21 mouse cellular contexts compared by ENCODE assay signal in genomic region chr12:116710716-116711115, GRCm38 (mm10).
DNase-seq lines count a peak whose midpoint lies in the region; ATAC-seq lines count a peak whose summit lies in the region.
"Had no signal": no experiment of that assay in that cellular context is flagged by ENCODE, and none has a peak within 500 bp of the region (broad histone marks: within the 10 kb centered on the region; RNA-seq: fewer than 3 reads in every experiment).

No protein-coding gene starts in this region.

- WGBS in hindbrain, embryonic 11.5 days: 66% methylated on average over 3 of the region's 3 CpGs
- 65% methylated on average over 3 of the region's 3 CpGs for WGBS in hindbrain, embryonic 10.5 days

- H3K4me1 ChIP-seq in hindbrain, embryonic 11.5 days (replicated peaks; ENCODE audit: control insufficient read depth, insufficient read depth, low read length): no peaks in the 10 kb centered on the region
- H3K4me1 ChIP-seq in hindbrain, embryonic 10.5 days (replicated peaks): no peaks in the 10 kb centered on the region
- H3K4me1 ChIP-seq: embryonic facial prominence, embryonic 12.5 days; lung, embryonic 15.5 days; megakaryocyte, embryonic 14.5 days; neural tube, embryonic 12.5 days had no signal

- H3K9me3 ChIP-seq in hindbrain, embryonic 11.5 days (ENCODE audit: control insufficient read depth, low read length): no peaks in the 10 kb centered on the region
- H3K9me3 ChIP-seq in hindbrain, embryonic 10.5 days: no peaks in the 10 kb centered on the region
- H3K9me3 ChIP-seq: embryonic facial prominence, embryonic 12.5 days; lung, embryonic 15.5 days; megakaryocyte, embryonic 14.5 days; neural tube, embryonic 12.5 days had no signal

- H3K4me2 ChIP-seq in hindbrain, embryonic 11.5 days (replicated peaks; ENCODE audit: low read depth, low read length): no peak overlapping the region
- H3K4me2 ChIP-seq: embryonic facial prominence, embryonic 12.5 days; liver, embryonic 11.5 days; lung, embryonic 15.5 days; neural tube, embryonic 12.5 days had no signal

- H3K27ac ChIP-seq in hindbrain, embryonic 11.5 days (ENCODE audit: low read depth, low read length): no peak overlapping the region
- no peak overlapping the region for H3K27ac ChIP-seq in hindbrain, embryonic 10.5 days
- H3K27ac ChIP-seq: embryonic facial prominence, embryonic 12.5 days; gastrocnemius, adult 2 months; heart, adult 2 months; lung, embryonic 15.5 days; neural tube, embryonic 12.5 days had no signal

- H3K36me3 ChIP-seq in hindbrain, embryonic 11.5 days (ENCODE audit: control insufficient read depth, insufficient read depth, low read length): no peaks in the 10 kb centered on the region
- no peaks in the 10 kb centered on the region for H3K36me3 ChIP-seq in hindbrain, embryonic 10.5 days
- H3K36me3 ChIP-seq: embryonic facial prominence, embryonic 12.5 days; lung, embryonic 15.5 days; neural tube, embryonic 12.5 days had no signal

- peak; percentile 58; the same call in 1 of the 2 replicates for ATAC-seq in hindbrain, embryonic 11.5 days (ENCODE audit: low FRiP score)
- ATAC-seq in granulocyte monocyte progenitor cell, adult 5-6 weeks (replicated peaks; ENCODE audit: poor library complexity, severe bottlenecking): no peak
- ATAC-seq: inflammation-experienced regulatory T-cells, adult 6 months; Patski had no signal

- H3K9ac ChIP-seq in hindbrain, embryonic 11.5 days (ENCODE audit: low read depth, low read length): no peak overlapping the region
- H3K9ac ChIP-seq: embryonic facial prominence, embryonic 12.5 days; lung, embryonic 15.5 days; neural tube, embryonic 12.5 days had no signal

- no peaks in the 10 kb centered on the region for H3K27me3 ChIP-seq in hindbrain, embryonic 11.5 days (ENCODE audit: control insufficient read depth, insufficient read depth, low read length)
- no peaks in the 10 kb centered on the region for H3K27me3 ChIP-seq in hindbrain, embryonic 10.5 days (ENCODE audit: insufficient read depth, poor library complexity, severe bottlenecking)
- H3K27me3 ChIP-seq: embryonic facial prominence, embryonic 12.5 days; lung, embryonic 15.5 days; megakaryocyte, embryonic 14.5 days; neural tube, embryonic 12.5 days; Patski had no signal

- H3K4me3 ChIP-seq in hindbrain, embryonic 11.5 days (ENCODE audit: low read depth, low read length): no peak overlapping the region
- H3K4me3 ChIP-seq in hindbrain, embryonic 10.5 days: no peak overlapping the region
- H3K4me3 ChIP-seq: embryonic facial prominence, embryonic 12.5 days; gastrocnemius, adult 2 months; heart, adult 2 months; lung, embryonic 15.5 days; neural tube, embryonic 12.5 days had no signal

- DNase-seq in hindbrain, embryonic 11.5 days (ENCODE audit: low spot score): peak; percentile 10
- DNase-seq in hindbrain, embryonic 10.5 days (ENCODE audit: low spot score): no peak
- peak; percentile 33 for DNase-seq in right cerebral cortex, adult 18-20 months
- no peak for DNase-seq in right cerebral cortex, postnatal 4 days
- peak; percentile 47 for DNase-seq in layer of hippocampus, adult 9-11 months
- no peak for DNase-seq in spleen, postnatal 36 days (ENCODE audit: low spot score in 2 of 2)
- DNase-seq in gastrocnemius, postnatal 10 days: no peak
- DNase-seq: B cell, adult 2 months; cerebellum, adult 11 months; cerebellum, postnatal 25 days; gastrocnemius, adult 2 months; heart, adult 2 months; spleen, adult 18-20 months had no signal

Comparison
In these comparisons a context has a peak if more than half of its experiments do, and no peak if none do; other contexts are left out.
1. DNase-seq: peak in hindbrain, embryonic 11.5 days (single experiment), right cerebral cortex, adult 18-20 months (single experiment) and layer of hippocampus, adult 9-11 months (single experiment); none in hindbrain, embryonic 10.5 days (single experiment), right cerebral cortex, postnatal 4 days (single experiment), spleen, postnatal 36 days (0 of 2) and gastrocnemius, postnatal 10 days (single experiment).